Mouse (Mus musculus) cerebellum, adult 2 months (tissue): ENCODE measurements at regions not wholly inside any gene's neighbourhood (a gene's known extent, or its start where the extent isn't known, plus 50 kb on each side); places are given as distances from the start of the nearest gene placed in this dataset.
"Not testable (repeated sequence)": the region's sequence is repeated elsewhere in the genome, so short reads cannot be mapped to it uniquely, and the experiment has no call there.

Experiments used
- DNase-seq, 2 experiments: peaks; one replicate each; pipeline ENCODE4 v3.0.0; 2021
- H3K27ac ChIP-seq: fragments of 200-500 bp; 2 replicates; pipeline ENCODE4 v1.5.1; 2012; ENCODE audit warnings: low read length, control low read depth, inconsistent platforms; ENCODE audit not compliant: insufficient read depth
- H3K27me3 ChIP-seq: fragments of 200-500 bp; 2 replicates; pipeline ENCODE4 v1.6.1; 2012; ENCODE audit warnings: inconsistent platforms, mild to moderate bottlenecking, low read length, moderate library complexity; ENCODE audit not compliant: control insufficient read depth, insufficient read depth
- H3K4me1 ChIP-seq: fragments of 200-500 bp; 2 replicates; pipeline ENCODE4 v1.6.1; 2011; ENCODE audit warnings: low read length; ENCODE audit not compliant: control insufficient read depth, insufficient read depth
- H3K4me3 ChIP-seq: fragments of 200-500 bp; replicated peaks from 2 replicates; pipeline ENCODE3; 2011; ENCODE audit warnings: mild to moderate bottlenecking, low read depth, low read length, control low read depth; ENCODE audit not compliant: insufficient read depth
- CTCF ChIP-seq: fragments of 200-500 bp; IDR thresholded peaks from 2 replicates; pipeline ENCODE4 v1.5.1; 2011; ENCODE audit warnings: low read depth, mild to moderate bottlenecking, control low read depth, low read length, moderate library complexity, borderline replicate concordance; ENCODE audit not compliant: insufficient read depth
- POLR2A ChIP-seq: fragments of 200-500 bp; IDR thresholded peaks from 2 replicates; pipeline ENCODE4 v1.6.1; 2011; ENCODE audit warnings: low read length, control low read depth, borderline replicate concordance; ENCODE audit not compliant: insufficient read depth
- WGBS: fragments of 180-500 bp; shearing (Covaris S2); methylation state at CpG from one replicate; pipeline ENCODE4 v1.1.7; 2018; 5-methylcytosine and 5-hydroxymethylcytosine counted together

DNA sequence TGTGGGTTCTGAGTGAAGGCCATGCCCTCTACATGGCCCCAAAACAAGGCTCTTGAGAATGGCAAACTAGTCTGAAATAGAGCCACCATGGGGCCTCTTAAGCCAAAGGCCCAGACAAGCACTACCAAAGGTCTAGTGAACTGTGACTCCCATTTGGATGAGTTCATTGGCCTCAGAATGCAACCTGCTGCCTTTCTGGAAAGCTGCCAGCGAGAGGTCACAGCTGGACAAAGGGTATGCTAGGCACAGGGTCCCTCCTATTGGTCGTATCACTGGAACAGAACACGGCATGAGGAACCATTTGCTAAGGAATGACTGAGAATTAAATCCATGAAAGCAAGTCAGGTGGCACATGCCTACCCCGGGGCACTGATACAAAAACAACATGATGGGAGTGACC is 98.5 kb upstream of the Pou3f3 start:
- Histone ChIP-seq H3K4me1 (peaks cover 10% of the 10 kb centered on the region), H3K27ac (no peak overlapping the region), H3K27me3 (no peaks in the 10 kb centered on the region), H3K4me3 (no peak overlapping the region)
- no peak for DNase-seq
- WGBS, result 58% methylated on average over 4 of the region's 4 CpGs
- TF ChIP-seq POLR2A (no peak), CTCF (no peak)

DNA sequence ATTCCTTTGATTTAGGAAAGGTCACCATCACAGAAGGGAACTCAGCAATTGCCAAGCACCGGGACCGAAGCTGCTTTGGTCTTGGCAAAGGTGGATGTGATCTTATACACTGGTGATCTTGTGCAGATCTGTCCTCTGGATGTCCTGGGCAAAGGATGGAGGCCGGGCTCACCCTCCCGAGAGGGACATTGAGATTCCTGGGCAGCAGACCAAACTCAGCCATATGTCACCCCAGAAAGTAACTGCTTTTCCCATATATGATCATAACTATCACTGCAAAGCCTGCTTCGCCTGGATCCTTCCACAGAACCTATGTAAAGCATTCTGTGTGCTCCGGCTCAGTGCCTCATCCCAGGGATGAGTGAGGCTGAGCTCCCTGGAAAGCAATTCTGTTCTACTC is 96.3 kb upstream of the Pou3f3 start:
- 14% methylated on average over 6 of the region's 6 CpGs for WGBS
- H3K4me3 ChIP-seq, result no peak overlapping the region
- H3K27ac ChIP-seq, result no peak overlapping the region
- DNase-seq, result peak; percentile 43 to 62
- peaks cover 10% of the 10 kb centered on the region for H3K4me1 ChIP-seq
- TF ChIP-seq CTCF (no peak), POLR2A (no peak)
- no peaks in the 10 kb centered on the region for H3K27me3 ChIP-seq

DNA sequence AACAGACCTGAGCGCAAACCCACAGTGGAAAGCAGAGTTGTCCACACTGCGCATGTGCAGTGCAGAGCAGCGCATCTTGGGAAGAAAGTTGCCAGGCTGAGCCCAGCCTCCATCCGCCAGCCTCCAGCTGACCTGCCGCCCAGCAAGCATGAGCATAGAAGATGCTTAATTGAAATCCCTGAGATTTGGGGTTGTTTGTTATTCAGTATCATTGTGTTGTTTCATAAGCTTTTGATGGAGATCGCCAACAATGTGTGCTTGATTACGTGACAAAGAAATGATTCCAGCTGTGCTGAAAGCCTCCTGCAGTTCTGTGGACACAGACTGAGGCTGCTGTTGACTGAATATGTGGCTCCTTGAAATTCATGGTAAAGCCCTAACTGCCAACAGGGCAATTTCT is 89.3 kb upstream of the Pou3f3 start:
- no peak for DNase-seq
- no peaks in the 10 kb centered on the region for H3K27me3 ChIP-seq
- H3K27ac ChIP-seq, result no peak overlapping the region
- no peak overlapping the region for H3K4me3 ChIP-seq
- TF ChIP-seq CTCF (no peak), POLR2A (no peak)
- H3K4me1 ChIP-seq, result no peaks in the 10 kb centered on the region
- 75% methylated on average over 7 of the region's 7 CpGs for WGBS

DNA sequence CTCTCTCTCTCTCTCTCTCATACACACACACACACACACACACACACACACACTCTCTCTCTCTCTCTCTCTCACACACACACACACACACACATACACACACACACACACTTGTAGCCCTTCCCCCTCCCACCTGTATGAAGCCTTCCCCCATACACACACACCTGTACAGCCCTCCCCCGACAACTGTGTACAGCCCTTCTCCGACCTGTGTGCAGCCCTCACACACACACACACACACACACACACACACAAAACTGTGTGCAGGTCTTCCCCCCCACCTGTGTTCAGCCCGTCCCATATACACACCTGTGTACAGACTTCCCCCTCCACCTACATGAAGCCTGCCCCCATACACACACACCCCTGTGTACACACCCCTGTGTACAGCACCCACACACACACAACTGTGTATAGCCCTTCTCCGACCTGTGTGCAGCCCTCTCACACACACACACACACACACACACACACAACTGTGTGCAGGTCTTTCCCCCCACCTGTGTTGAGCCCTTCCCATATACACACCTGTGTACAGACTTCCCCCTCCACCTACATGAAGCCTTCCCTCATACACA is 88.0 kb upstream of the Pou3f3 start:
- 91% methylated on average over 4 of the region's 4 CpGs for WGBS
- not testable (repeated sequence) for H3K4me3 ChIP-seq, H3K4me1 ChIP-seq, DNase-seq, H3K27ac ChIP-seq, H3K27me3 ChIP-seq

DNA sequence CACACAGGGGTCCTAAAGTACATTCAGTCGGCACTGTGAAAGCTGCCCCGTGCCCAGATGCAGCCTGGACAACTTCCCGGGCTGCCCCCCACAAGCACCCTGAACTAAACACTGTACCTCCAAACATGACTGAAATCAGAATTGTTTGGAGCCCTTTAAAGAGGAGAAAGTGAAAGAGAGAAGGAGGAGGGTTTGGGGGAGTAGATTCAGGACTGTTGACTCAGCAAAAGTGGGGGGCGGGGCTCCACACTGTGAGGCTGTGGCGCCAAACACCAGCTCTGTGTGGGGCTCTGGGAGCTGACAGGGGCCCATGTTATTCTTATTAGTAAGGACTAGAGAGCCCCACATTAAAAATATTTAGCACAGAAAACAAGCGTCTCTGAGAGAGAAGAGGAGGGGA is 71.8 kb upstream of the Pou3f3 start:
- no peak for DNase-seq
- TF ChIP-seq CTCF (no peak), POLR2A (no peak)
- WGBS, result 40% methylated on average over 6 of the region's 6 CpGs
- Histone ChIP-seq H3K27ac (no peak overlapping the region), H3K27me3 (no peaks in the 10 kb centered on the region), H3K4me1 (no peaks in the 10 kb centered on the region), H3K4me3 (no peak overlapping the region)

GRCm38 (mm10) chr1:42628800-42629199 is 66.8 kb upstream of the Pou3f3 start:
- no peaks in the 10 kb centered on the region for H3K27me3 ChIP-seq
- WGBS, result 46% methylated on average over 12 of the region's 12 CpGs
- no peak overlapping the region for H3K4me3 ChIP-seq
- TF ChIP-seq CTCF (no peak), POLR2A (no peak)
- H3K27ac ChIP-seq, result no peak overlapping the region
- DNase-seq, result no peak
- peaks cover 2% of the 10 kb centered on the region; the same call in 1 of the 2 replicates for H3K4me1 ChIP-seq

GRCm38 (mm10) chr1:42629465-42630261 is 65.9 kb upstream of the Pou3f3 start:
- no peak overlapping the region for H3K4me3 ChIP-seq
- peaks cover 2% of the 10 kb centered on the region; the same call in 1 of the 2 replicates for H3K4me1 ChIP-seq
- H3K27me3 ChIP-seq, result no peaks in the 10 kb centered on the region
- DNase-seq, result no peak
- no peak for TF ChIP-seq POLR2A
- no peak for TF ChIP-seq CTCF
- no peak overlapping the region for H3K27ac ChIP-seq
- 14% methylated on average over 14 of the region's 14 CpGs for WGBS

DNA sequence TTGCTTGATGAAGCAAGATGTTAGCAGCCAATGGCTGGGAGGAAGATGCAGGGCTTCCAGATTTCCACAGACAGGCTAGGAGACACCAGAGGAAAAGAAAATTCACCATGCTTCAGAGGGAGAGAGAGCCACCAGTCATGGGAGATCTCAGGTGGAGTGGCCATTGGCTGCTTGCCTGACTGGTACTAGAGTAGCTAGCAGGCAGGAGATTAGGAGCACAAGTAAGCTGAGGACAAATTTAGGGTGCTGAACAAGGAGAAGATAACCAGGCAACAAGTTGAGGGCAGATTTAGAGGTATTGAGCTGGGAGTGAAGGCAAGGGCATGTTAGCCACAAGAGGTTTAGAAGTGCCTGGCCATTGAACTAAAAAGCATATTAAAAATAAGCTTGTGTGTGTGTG is 63.3 kb upstream of the Pou3f3 start:
- no peak for DNase-seq
- Histone ChIP-seq H3K4me1 (peaks cover 2% of the 10 kb centered on the region; the same call in 1 of the 2 replicates), H3K4me3 (no peak overlapping the region), H3K27me3 (no peaks in the 10 kb centered on the region), H3K27ac (no peak overlapping the region)
- no peak for TF ChIP-seq CTCF
- TF ChIP-seq POLR2A, result no peak
